Mouse (Mus musculus) layer of hippocampus, adult 9-11 months (tissue): ENCODE data around the gene Ulbp1.
A peak's percentile ranks its signal among the peaks of the same experiment; 100 is the strongest.
"Not testable (repeated sequence)": the region's sequence is repeated elsewhere in the genome, so short reads cannot be mapped to it uniquely, and the experiment has no call there.

Experiments used
- DNase-seq: peaks from one replicate; pipeline ENCODE4 v3.0.0; 2022

Gene Ulbp1

GRCm38 (mm10) chr10:7473197-7473889 is at the start of gene Ulbp1:
Ulbp1 (minus strand) TSS chr10:7473638.
- peak; percentile 9 for DNase-seq

DNA sequence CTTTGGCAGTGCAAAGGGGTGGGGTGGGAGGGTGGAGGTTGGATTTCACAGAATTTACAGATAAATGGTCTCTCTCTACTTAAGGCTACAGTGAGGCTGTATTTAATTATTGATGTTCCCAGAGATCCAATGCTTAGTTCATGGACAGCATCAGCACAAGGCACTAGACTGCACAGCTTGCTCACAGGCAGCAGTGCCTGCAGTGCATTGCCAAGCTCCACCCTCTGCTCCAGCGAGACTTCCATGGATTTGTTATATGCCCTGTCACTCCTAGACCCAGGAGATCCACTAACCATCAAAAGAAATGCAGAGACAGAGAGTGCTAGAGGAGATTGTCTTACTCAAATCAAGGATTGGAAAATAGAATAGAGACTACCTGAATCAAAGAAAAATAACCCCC is 24.7 kb upstream of the Ulbp1 start:
- not testable (repeated sequence) for DNase-seq

GRCm38 (mm10) chr10:7492384-7492783 is 18.9 kb upstream of the Ulbp1 start:
- DNase-seq, result not testable (repeated sequence)

DNA sequence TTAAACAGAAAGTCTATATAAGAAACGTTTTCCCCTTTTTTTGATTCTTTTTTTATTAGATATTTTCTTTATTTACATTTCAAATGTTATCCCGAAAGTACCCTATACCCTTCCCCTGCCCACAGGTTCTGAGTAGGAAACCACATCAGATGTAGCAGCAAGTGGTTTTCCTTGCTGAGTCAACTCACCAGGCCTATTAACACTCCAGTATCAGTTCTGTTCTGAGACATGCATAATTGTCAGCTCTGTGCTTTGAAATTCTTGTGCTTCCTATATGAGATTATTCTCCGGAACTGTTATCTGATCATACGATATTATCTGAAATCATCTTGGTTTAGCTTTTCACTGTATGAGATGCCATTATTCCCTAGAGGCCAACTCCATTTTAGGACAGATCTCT is 10.2 kb upstream of the Ulbp1 start:
- no peak for DNase-seq

GRCm38 (mm10) chr10:7474225-7474624 is 787 bp upstream of the Ulbp1 start:
- not testable (repeated sequence) for DNase-seq

GRCm38 (mm10) chr10:7471664-7472063 is 1.8 kb downstream of the Ulbp1 start:
- DNase-seq, result no peak

DNA sequence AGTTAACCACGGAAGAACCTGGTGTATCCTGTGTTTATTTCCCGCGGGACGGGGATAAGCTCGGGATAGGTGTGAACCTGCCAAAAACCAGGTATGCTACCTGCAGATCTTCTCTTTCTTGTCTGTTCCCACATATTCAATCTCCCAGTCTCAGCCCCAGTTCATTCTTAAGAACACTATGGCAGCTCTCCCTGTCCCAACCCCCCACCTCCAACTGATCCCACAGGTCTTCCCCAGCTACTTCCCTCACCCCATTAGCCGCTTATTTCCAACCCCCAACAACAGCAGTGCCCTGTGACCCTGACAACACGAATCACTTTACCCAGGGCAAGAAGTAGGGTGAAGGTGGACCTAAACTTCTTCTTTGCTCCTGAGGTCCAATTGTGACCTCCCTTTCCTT is 3.0 kb downstream of the Ulbp1 start:
- DNase-seq, result no peak

GRCm38 (mm10) chr10:7469716-7470414 is 3.6 kb downstream of the Ulbp1 start:
- DNase-seq, result peak; percentile 40

DNA sequence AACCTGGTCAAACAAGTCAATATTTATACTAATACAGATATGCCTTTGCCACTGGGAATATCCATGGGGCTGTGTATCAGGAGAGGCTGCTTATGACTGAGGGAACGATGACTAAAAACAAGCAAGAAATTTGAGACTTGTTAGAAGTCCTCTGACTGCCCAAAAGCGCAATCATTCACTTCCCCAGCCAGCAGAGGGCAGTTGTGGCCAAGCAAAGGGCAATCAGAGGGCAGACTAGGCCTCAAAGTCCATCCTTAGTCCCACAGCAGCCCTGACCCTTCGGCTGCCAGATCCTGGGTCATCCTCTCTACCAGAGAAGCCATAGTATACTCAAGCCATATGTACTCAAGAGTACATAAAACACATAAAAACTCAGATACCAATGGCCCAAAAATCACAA is 11.4 kb downstream of the Ulbp1 start:
- no peak for DNase-seq

DNA sequence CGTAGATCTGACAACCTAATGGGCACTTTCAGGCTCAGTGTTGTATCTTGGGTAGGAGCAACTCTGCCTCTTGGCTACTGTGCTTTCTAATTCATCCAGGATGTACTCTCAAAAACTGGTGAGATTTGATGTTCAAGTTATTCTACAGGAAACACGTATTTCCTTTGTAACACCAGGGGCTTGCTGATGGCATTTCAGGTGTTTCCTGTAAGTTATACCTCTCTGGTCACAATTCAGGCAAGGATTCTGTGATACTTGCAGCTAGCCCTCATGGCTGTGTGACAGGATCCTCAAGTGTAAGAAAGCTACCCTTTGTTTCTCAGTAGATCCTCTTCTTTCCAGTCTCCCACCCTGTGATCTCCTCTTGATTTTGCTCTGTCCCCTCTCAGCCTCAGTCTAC is 34.5 kb downstream of the Ulbp1 start:
- DNase-seq, result no peak

- DNase-seq, result no peak
Measured at GRCm38 (mm10) chr10:7393143-7394035, 80.0 kb downstream of the Ulbp1 start.

- DNase-seq, result no peak
Measured at GRCm38 (mm10) chr10:7391935-7392930, 81.2 kb downstream of the Ulbp1 start.

DNA sequence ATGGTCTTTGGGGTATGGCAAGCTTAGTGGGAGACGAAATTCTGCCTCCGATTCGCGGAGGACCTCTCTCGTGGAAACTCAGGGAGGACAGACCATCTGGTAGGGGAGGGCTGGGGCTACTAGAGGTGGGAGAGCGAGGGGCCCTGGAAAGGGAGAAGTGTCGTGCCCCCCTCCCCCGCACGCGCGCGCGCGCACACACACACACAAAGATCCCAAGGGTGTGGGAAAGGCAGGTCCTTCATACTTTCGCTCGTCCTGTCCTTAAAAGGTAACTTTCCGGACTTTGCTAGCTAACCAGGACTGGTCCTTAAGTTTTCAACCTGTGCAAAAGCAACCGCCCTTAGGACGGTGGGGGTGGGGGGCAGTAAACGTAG is 81.9 kb downstream of the Ulbp1 start:
- DNase-seq, result no peak

DNA sequence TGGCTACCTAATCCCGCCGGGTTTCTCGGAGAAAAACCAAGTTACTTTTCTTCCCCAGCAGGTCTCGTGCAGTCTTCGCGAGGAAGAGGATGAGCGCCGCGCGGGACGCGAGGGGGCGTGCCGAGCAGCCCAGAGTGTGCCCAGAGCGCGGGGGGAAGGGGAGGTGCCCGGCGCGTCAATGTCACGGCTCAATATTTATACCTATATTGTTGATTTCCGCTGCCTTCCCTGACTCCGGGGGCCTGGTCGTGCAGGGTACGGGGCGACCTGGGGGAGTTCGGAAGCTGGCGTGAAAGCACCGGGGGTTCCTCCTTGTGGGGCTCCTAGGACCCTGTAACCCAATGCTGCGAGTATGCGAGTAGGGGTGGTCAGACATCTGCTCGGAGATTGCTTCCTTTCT is 82.3 kb downstream of the Ulbp1 start:
- no peak for DNase-seq
